Mouse (Mus musculus): Measurements from ENCODE around the gene Dnah7c. TPM values are rescaled to one million over a fixed set of nuclear protein-coding genes. Genes with fewer than 3 reads are reported as not detected.
"Not testable (repeated sequence)": the region's sequence is repeated elsewhere in the genome, so short reads cannot be mapped to it uniquely, and the experiment has no call there.

The Dnah7c gene
- polyA plus RNA-seq, 1 experiment from 2014 or later, result 0.09 TPM

DNA sequence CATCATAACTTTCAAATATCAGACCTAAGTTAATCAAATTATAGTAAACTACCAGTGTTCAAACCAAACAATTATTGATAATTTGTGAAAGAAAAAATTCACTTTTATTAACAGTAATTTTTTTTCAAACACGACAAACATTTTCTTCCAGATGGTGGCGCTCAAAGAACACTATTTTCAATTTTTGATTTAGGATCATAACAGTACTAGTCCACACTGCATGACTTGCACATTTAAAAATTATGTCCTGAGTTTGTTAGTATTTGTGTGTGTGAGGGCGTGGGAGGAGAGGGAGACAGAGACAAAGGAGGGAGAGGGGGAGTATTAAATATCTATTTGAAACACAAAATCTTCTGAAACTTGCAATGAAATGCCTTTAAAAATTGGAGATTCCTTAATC, 155.0 kb downstream of the Dnah7c start:
- Histone ChIP-seq H3K9me3 (no peaks in the 10 kb centered on the region), H3K27ac (no peak overlapping the region), H3K4me3 (no peak overlapping the region), H3K36me3 (no peaks in the 10 kb centered on the region), H3K27me3 (replicated peaks) (no peaks in the 10 kb centered on the region), H3K4me2 (replicated peaks) (no peak overlapping the region), H3K4me1 (no peaks in the 10 kb centered on the region), H3K9ac (no peak overlapping the region)
- no peak for ATAC-seq (ENCODE audit: low FRiP score, low read depth)
- WGBS, result 50% methylated on average over 3 of the region's 3 CpGs

DNA sequence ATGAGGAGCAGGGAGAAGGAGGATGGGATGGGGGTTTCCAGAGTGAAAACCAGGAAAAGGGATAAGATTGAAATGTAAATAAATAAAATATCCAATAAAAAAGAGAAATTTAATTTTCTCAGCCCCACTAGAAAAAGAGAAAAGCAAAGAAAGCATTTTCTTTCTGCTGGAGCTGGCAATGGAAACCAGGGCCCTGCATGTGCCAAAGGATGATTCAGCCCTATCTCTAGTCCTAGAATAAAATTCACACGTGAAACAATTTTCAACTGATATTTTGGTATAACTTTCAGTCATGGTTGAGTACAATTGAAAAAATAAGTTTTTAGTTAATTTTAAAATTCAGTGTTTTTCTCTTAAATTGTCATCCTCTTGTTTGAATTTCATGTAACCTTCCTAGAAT, 168.4 kb downstream of the Dnah7c start:
- H3K9me3 ChIP-seq; ATAC-seq (ENCODE audit: low FRiP score, low read depth); H3K4me1 ChIP-seq; H3K36me3 ChIP-seq; H3K4me2 ChIP-seq (replicated peaks); H3K27me3 ChIP-seq (replicated peaks); H3K27ac ChIP-seq; H3K4me3 ChIP-seq; H3K9ac ChIP-seq: not testable (repeated sequence)
- WGBS, result 84% methylated on average over 1 of the region's 1 CpGs

DNA sequence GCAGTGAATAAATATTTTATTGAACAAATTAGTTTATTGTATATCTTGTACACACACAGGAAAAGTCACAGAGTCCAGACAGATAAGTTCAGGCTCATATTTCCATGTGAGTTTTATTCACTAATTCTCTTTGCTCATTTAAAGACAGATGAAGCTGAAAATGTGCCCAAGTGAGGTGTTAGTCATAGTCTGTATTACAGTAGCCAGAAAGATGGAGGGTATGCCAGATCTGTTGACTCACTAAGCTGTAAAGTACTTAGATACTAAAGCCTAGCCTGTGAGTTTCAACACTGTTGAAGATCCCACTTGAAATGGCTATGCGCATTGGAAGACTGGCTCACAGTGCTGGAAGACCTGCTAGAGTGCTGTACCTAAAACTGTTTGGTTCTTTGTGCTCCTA, 171.0 kb downstream of the Dnah7c start:
- H3K9ac ChIP-seq; H3K27me3 ChIP-seq (replicated peaks); H3K27ac ChIP-seq; H3K4me2 ChIP-seq (replicated peaks); H3K4me1 ChIP-seq; ATAC-seq (ENCODE audit: low FRiP score, low read depth); H3K9me3 ChIP-seq; H3K36me3 ChIP-seq; H3K4me3 ChIP-seq: not testable (repeated sequence)
- WGBS, result 92% methylated on average over 1 of the region's 1 CpGs

DNA sequence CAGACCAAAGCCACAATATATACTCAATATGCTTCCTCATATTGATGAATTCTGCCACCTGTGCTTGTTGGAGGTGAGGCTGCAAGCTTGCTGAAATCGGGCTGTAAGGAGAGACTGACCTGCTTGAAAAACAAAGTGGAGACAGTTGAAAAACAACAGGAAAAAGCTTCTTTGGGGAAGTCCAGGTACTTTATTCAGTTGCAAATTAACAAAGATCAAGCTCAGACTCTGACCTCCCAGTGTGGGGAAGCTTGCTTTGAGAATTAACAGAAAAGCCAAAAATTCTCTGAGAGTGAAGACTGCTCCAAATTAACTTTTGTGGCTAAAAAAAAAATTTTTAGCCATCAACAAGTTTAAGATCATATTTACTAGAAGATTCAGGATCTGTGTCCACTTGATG, 194.9 kb downstream of the Dnah7c start:
- Histone ChIP-seq H3K9ac (no peak overlapping the region), H3K4me3 (no peak overlapping the region), H3K4me2 (replicated peaks) (no peak overlapping the region), H3K9me3 (no peaks in the 10 kb centered on the region), H3K27ac (no peak overlapping the region), H3K36me3 (no peaks in the 10 kb centered on the region), H3K27me3 (replicated peaks) (no peaks in the 10 kb centered on the region), H3K4me1 (no peaks in the 10 kb centered on the region)
- 88% methylated on average over 1 of the region's 1 CpGs for WGBS
- no peak for ATAC-seq (ENCODE audit: low FRiP score, low read depth)

DNA sequence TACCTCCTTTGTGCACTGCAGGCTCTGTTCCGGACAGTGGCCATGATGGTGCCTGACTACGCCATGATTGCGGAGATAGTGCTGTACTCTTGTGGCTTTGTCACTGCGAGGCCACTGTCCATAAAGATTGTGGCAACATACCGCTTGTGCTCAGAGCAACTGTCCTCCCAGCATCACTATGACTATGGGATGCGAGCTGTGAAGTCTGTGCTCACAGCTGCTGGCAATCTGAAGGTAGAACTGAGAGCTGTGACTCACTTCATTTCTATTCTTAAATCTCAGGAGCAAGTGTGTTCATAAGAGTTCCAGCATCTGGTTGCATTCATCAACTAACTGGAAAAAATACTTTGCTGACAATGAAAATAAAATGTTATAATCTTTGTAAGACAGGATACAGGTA, 200.5 kb downstream of the Dnah7c start:
- not testable (repeated sequence) for H3K9me3 ChIP-seq; H3K9ac ChIP-seq; H3K36me3 ChIP-seq; H3K27me3 ChIP-seq (replicated peaks); H3K4me1 ChIP-seq; H3K4me3 ChIP-seq; ATAC-seq (ENCODE audit: low FRiP score, low read depth); H3K27ac ChIP-seq; H3K4me2 ChIP-seq (replicated peaks)
- 98% methylated on average over 6 of the region's 6 CpGs for WGBS

DNA sequence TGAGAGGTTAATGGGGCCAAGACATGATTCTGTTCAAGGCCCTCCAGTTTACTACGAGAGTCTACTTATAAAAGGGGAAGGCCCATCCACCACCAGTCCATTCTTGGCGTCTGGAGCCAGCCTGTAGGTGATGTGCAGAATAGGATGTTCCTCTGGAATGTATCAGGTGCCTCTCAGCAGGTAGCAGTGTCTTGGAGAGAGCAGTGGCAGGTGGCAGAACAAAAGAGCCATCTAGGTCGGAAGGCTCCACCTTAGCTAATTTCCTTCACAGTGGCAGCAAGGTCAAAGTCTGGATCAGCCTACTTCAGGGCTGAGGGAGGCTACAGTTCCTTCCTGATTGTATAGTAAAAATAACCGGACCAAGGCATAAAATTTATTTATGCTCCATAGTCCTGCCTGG, 224.4 kb downstream of the Dnah7c start:
- H3K4me1 ChIP-seq; H3K4me2 ChIP-seq (replicated peaks); H3K4me3 ChIP-seq; ATAC-seq (ENCODE audit: low FRiP score, low read depth); H3K9ac ChIP-seq; H3K27ac ChIP-seq; H3K27me3 ChIP-seq (replicated peaks); H3K9me3 ChIP-seq; H3K36me3 ChIP-seq: not testable (repeated sequence)
- 83% methylated on average over 4 of the region's 4 CpGs for WGBS

DNA sequence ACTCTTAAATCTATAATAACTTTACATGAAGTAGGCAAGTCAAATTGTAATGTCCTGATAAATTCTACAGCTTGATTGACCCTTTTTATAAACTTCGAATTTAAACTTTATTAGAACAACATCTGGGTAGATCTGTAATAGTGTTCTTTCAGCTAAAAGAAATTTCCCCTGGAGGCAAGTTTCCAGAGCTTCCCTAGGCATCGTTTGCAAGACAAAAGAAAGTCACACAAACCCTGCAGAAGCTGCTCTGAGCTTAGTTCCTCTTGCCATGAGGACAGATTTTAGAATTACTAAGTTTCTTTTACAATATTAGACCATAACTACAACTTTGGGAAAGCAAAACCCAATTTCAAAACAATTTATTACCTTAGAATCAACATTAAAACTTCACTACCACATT, 227.3 kb downstream of the Dnah7c start:
- not testable (repeated sequence) for H3K27me3 ChIP-seq (replicated peaks); H3K4me1 ChIP-seq; H3K9me3 ChIP-seq; H3K4me2 ChIP-seq (replicated peaks); ATAC-seq (ENCODE audit: low FRiP score, low read depth); H3K4me3 ChIP-seq; H3K36me3 ChIP-seq; H3K9ac ChIP-seq; H3K27ac ChIP-seq
- 56% methylated on average over 2 of the region's 2 CpGs for WGBS

DNA sequence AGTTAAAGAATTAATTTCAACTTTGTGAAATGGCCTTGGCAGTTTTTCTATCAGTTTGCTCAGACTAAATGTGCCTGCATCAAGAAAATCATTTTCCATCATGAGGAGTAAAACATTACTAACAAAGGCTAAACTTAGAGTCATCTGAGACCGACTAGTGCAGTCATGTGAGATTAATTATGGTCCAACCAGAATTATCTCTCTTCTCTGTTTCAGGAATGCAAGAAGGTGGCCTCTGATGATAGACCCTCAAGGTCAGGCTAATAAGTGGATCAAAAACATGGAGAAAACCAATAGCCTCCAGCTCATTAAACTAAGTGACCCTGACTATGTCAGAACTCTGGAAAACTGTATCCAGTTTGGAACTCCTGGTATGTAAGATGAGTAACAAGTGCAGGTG, 299.4 kb downstream of the Dnah7c start:
- not testable (repeated sequence) for H3K27me3 ChIP-seq (replicated peaks); H3K9me3 ChIP-seq; H3K36me3 ChIP-seq; ATAC-seq (ENCODE audit: low FRiP score, low read depth); H3K4me3 ChIP-seq; H3K4me2 ChIP-seq (replicated peaks); H3K27ac ChIP-seq; H3K4me1 ChIP-seq; H3K9ac ChIP-seq
- WGBS, result 82% methylated on average over 1 of the region's 1 CpGs

DNA sequence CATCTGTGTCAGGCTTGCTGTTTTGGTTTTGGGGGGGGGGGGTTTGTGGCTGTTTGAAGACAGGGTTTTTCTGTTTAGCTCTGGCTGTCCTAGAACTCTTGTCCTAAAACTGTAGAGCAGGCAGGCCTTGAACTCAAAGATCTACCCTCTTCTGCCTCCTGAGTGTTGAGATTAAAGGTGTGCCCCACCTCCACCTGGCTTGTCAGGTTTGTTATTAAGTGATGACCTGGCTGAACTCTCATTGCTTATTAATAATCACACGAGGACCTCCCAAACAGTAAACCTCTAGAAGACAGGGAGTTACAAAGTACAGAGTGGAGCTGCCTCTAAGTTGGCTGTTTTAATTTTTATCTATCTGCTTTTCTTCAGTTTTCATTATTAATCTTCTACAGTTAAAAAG, 299.9 kb downstream of the Dnah7c start:
- no peak for ATAC-seq (ENCODE audit: low FRiP score, low read depth)
- Histone ChIP-seq H3K36me3 (no peaks in the 10 kb centered on the region), H3K4me1 (no peaks in the 10 kb centered on the region), H3K9me3 (no peaks in the 10 kb centered on the region), H3K4me2 (replicated peaks) (no peak overlapping the region), H3K27me3 (replicated peaks) (no peaks in the 10 kb centered on the region), H3K27ac (no peak overlapping the region), H3K9ac (no peak overlapping the region), H3K4me3 (no peak overlapping the region)
- 83% methylated on average over 1 of the region's 1 CpGs for WGBS

DNA sequence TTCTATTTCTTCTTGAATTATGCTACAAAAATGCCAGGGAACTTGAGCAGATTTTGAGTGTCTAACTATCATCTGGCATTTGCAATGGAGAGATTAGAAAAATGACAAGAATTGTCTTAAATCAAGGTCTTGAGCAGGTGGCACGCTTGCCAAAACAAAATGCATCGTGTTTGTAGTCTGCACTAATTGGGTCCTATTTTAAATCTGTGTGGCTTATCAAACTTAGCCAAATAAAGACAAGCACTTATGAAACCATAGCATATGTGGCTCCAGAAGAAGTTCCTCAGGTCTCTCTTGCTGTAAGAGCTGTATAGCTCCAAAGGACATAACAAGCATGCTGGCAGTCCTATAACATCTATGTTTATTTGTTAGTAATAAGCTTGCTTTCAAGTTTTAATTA, 300.3 kb downstream of the Dnah7c start:
- H3K9me3 ChIP-seq; H3K4me1 ChIP-seq; H3K4me2 ChIP-seq (replicated peaks); H3K4me3 ChIP-seq; H3K27ac ChIP-seq; H3K27me3 ChIP-seq (replicated peaks); ATAC-seq (ENCODE audit: low FRiP score, low read depth); H3K9ac ChIP-seq; H3K36me3 ChIP-seq: not testable (repeated sequence)
- WGBS, result 95% methylated on average over 2 of the region's 2 CpGs

DNA sequence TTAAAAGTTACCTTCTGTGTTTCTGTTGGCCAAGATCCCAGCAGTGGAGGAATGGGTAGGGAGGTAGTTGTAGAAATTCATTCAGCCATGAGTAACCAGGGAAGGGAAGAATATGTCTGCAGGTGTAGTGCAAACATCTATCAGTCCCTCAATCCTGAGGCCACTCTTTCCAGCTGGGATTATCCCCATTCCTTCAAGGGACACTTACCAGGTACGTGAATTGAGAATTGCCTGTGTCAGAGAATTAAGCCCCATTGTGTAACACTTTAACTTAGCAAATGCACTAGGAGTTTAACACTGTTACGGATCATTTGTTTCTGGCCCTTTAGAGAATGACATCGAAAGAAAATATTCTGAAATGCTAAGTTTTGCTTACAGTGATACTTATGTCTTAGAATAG, 304.3 kb downstream of the Dnah7c start:
- H3K36me3 ChIP-seq; H3K27ac ChIP-seq; H3K4me2 ChIP-seq (replicated peaks); H3K27me3 ChIP-seq (replicated peaks); H3K9me3 ChIP-seq; H3K4me3 ChIP-seq; H3K9ac ChIP-seq; H3K4me1 ChIP-seq; ATAC-seq (ENCODE audit: low FRiP score, low read depth): not testable (repeated sequence)
- WGBS, result 89% methylated on average over 3 of the region's 3 CpGs

DNA sequence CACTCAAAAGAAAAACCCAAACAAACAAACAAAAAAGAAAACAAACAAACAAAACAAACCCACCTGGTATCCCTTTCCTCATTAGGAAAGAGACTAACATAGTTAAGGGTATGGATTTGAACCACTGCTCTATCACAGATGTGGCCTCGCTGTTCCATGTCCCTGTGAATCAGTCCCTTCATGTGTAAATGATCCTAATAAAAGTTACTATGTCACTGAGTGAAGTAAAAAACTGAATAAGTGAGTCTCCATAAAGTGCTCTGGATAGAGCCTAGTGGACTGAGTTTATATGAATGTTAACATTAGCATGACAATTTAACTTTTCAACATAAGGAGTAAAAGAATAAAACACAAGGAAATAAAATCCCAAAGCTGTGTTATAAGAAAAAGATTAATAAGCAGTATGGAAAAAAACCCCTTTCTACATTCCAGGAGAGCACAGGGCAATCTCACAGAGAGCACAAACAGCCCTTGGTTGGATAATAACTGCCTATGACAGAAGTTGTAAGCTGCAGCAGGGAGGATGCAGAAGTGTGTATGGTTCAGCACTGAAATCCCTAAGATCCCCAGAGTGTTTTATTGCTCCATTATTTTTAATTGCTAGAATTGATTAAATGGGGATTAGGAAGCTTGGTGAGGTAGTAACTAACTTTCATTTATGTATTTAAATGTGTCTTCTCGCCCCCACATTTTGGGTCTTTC, 308.2 kb downstream of the Dnah7c start:
- not testable (repeated sequence) for ATAC-seq (ENCODE audit: low FRiP score, low read depth); H3K4me3 ChIP-seq; H3K9ac ChIP-seq; H3K4me2 ChIP-seq (replicated peaks); H3K36me3 ChIP-seq; H3K27me3 ChIP-seq (replicated peaks); H3K4me1 ChIP-seq; H3K27ac ChIP-seq; H3K9me3 ChIP-seq
- WGBS, result 75% methylated on average over 2 of the region's 2 CpGs

DNA sequence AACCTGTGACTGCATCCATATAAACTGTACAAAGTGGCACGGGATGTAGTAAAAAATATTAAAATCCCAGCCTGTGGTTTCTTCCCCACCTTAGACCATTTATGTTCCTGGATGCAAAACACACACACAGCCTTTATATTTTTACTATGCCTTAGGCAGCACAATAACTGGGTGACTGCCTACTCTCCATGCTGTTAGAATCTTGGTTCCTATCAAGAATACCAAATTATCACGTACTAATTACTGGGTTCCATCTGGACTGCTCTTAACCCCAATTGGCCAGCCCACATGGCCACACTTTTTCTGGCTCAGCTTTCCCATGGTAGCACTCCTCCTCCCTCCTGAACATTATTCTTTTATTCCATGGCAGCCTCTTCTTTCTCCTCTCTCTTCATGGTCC, 309.1 kb downstream of the Dnah7c start:
- H3K36me3 ChIP-seq; H3K4me1 ChIP-seq; ATAC-seq (ENCODE audit: low FRiP score, low read depth); H3K9ac ChIP-seq; H3K4me3 ChIP-seq; H3K4me2 ChIP-seq (replicated peaks); H3K9me3 ChIP-seq; H3K27me3 ChIP-seq (replicated peaks); H3K27ac ChIP-seq: not testable (repeated sequence)
- WGBS, result 88% methylated on average over 2 of the region's 2 CpGs
